Mouse (Mus musculus) liver, embryonic 14.5 days (tissue): ENCODE results near the gene Sdccag8.

ENCODE experiments used
- CTCF ChIP-seq: IDR thresholded peaks from 2 replicates; pipeline ENCODE4 v1.5.1; 2016; ENCODE audit warnings: antibody characterized with exemption, low read depth, control low read depth
- EP300 ChIP-seq: IDR thresholded peaks from 2 replicates; pipeline ENCODE4 v1.6.1; 2016; ENCODE audit warnings: antibody characterized with exemption, low read depth

GRCm38 (mm10) chr1:176903741-176904140 lies 89.3 kb downstream of the Sdccag8 start:
- TF ChIP-seq CTCF (no peak), EP300 (no peak)
